Mouse (Mus musculus) ovary, adult 10 weeks (tissue): ENCODE data around the gene Lrg1. TPM values are rescaled to one million over a fixed set of nuclear protein-coding genes. Genes with fewer than 3 reads are reported as not detected.

Source experiments
- polyA plus RNA-seq: library from polyadenylated mRNA; stranded (reverse); fragments of 350-450 nt; fragmentation: Illumina TruSeq; extraction: RNeasy Lipid Tissue Mini Kit (QIAGEN cat#74804); gene quantifications from one replicate; pipeline ENCODE4 v1.2.3, GENCODE M21; 2014

Gene Lrg1
- polyA plus RNA-seq = not detected

DNA sequence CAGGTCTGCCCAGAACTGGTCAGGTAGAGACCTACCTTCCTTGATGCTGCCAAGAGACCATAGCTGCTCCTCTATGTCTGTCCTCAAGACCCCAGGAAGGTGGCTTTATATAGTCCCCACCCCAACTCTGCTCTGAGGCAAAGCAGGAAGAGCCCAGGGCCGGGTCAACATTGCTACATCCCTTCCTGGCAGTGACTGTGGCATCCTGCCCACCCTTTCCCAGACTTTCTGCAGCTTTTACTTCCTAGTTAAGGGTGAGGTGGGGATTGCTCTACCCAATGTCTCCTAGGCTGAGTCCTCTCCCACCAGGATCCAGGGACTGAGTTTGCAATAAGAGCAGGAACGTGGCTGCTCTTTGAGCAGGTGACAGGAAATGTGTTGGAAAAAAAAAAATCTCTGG is at the start of gene Lrg1:
TSS of gene Lrg1 (minus strand) at position 176 of the 400 bp plus-strand sequence.

GRCm38 (mm10) chr17:56162231-56162774 is 40.5 kb upstream of the Lrg1 start, which contains the start of gene Tnfaip8l1:
Tnfaip8l1 (plus strand) TSS chr17:56162477.

GRCm38 (mm10) chr17:56139858-56140595 is 18.2 kb upstream of the Lrg1 start, which contains the start of gene Sema6b:
Sema6b (minus strand) TSS chr17:56140343.

DNA sequence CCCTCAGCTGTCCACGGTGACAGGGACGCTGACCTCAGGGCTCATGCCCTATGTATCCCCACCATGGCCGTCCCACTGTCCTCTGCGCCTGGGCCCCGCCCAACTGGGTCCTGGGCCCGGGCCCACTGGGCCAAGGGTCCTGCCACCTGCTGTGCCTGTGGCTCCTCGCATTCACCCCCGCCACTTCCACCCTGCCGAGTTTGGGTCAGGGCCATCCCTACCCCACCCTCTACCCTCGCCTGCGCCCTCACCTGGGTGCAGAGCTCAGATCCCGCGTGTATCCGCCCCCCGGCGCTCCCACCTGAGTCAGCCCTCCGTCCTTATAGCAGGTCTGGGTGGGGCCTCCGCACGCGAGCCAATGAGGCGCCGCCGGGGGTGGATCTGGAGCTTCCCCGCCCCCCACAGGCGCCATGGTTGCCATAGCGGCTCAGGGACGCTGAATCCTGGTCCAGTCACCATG is 4.5 kb downstream of the Lrg1 start, which contains the start of gene Plin5:
TSS of gene Plin5 (minus strand) at position 346 of the 460 bp plus-strand sequence.

GRCm38 (mm10) chr17:56109219-56110051 is 12.4 kb downstream of the Lrg1 start, which contains the start of gene Plin4:
Plin4 (minus strand) TSS chr17:56109803.

GRCm38 (mm10) chr17:56078880-56079795 is 42.7 kb downstream of the Lrg1 start, which contains the start of gene Hdgfl2:
Hdgfl2 (plus strand) TSS chr17:56079634.

DNA sequence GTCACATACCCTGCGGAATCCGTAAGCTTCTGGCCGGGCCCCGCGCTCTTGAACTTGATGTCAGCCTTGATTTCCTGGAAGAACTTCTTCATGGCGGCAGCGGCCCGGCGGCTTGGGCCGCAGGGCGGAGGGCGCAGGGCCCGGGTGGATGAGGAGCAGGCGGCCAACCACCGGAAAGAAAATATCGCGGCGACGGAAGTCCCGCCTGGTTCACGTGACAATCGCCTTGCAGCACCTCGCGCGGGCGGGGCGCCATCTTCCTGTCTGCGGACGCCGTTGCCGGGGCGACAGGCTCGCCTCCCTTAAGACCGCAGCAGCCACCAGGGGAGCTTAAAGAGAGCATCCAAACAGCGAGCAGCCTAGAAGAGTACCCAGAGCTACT is 47.0 kb downstream of the Lrg1 start, which contains the start of gene Ubxn6:
TSS of gene Ubxn6 (minus strand) at position 202 of the 382 bp plus-strand sequence.

Other genes with a start within 250 kb of the Lrg1 start
- gene Zfp119a, start 243.1 kb downstream of the Lrg1 start, polyA plus RNA-seq = 29.6 TPM
- gene Zfp959, start 229.9 kb downstream of the Lrg1 start, polyA plus RNA-seq = 50.6 TPM
- gene Zfp119b, start 172.5 kb downstream of the Lrg1 start, polyA plus RNA-seq = 24.6 TPM
- not detected for gene Ebi3, start 169.4 kb downstream of the Lrg1 start, polyA plus RNA-seq
- gene Yju2, start 162.9 kb downstream of the Lrg1 start, polyA plus RNA-seq = 0.66 TPM
- gene Shd, start 151.5 kb downstream of the Lrg1 start, polyA plus RNA-seq = not detected
- not detected for gene Fsd1, start 135.5 kb downstream of the Lrg1 start, polyA plus RNA-seq
- gene Stap2, start 116.4 kb downstream of the Lrg1 start, polyA plus RNA-seq = not detected
- gene Mpnd, start 116.3 kb downstream of the Lrg1 start, polyA plus RNA-seq = not detected
- gene Sh3gl1, start 85.4 kb downstream of the Lrg1 start, polyA plus RNA-seq = 0.14 TPM
- gene Chaf1a, start 81.6 kb downstream of the Lrg1 start, polyA plus RNA-seq = 1.6 TPM
- gene Ubxn6, start 47.0 kb downstream of the Lrg1 start, polyA plus RNA-seq = 17.7 TPM
- 2.6 TPM for gene Hdgfl2, start 42.4 kb downstream of the Lrg1 start, polyA plus RNA-seq
- 2.3 TPM for gene Plin4, start 12.2 kb downstream of the Lrg1 start, polyA plus RNA-seq
- 0.46 TPM for gene Plin5, start 4.4 kb downstream of the Lrg1 start, polyA plus RNA-seq
- gene Sema6b, start 18.3 kb upstream of the Lrg1 start, polyA plus RNA-seq = not detected
- 0.88 TPM for gene Tnfaip8l1, start 40.5 kb upstream of the Lrg1 start, polyA plus RNA-seq
- 14.9 TPM for gene Mydgf, start 61.9 kb upstream of the Lrg1 start, polyA plus RNA-seq
- gene Dpp9, start 96.9 kb upstream of the Lrg1 start, polyA plus RNA-seq = not detected
- 2.5 TPM for gene Fem1a, start 134.8 kb upstream of the Lrg1 start, polyA plus RNA-seq
- 0.20 TPM for gene Ticam1, start 154.8 kb upstream of the Lrg1 start, polyA plus RNA-seq
- 22.7 TPM for gene Plin3, start 170.9 kb upstream of the Lrg1 start, polyA plus RNA-seq
- not detected for gene Arrdc5, start 178.3 kb upstream of the Lrg1 start, polyA plus RNA-seq
- gene Uhrf1, start 181.3 kb upstream of the Lrg1 start, polyA plus RNA-seq = 26.4 TPM
- gene Kdm4b, start 204.1 kb upstream of the Lrg1 start, polyA plus RNA-seq = 1.2 TPM